Comparison of ENCODE assay signal across 8 mouse cellular contexts in genomic region chr9:88482230-88482828, GRCm38 (mm10). TPM values are rescaled to one million over a fixed set of nuclear protein-coding genes. Genes with fewer than 3 reads are reported as not detected.
DNase-seq lines count a peak whose midpoint lies in the region; ATAC-seq lines count a peak whose summit lies in the region.
"Not testable (repeated sequence)": the region's sequence is repeated elsewhere in the genome, so short reads cannot be mapped to it uniquely, and the experiment has no call there.

Syncrip (minus strand) TSS chr9:88482574.

- peak; percentile 99 for DNase-seq in Muller cell, postnatal 12 days (ENCODE audit: inconsistent ontology term)
- peak; percentile 92 for DNase-seq in cerebellum, adult 9-11 months
- DNase-seq in frontal cortex, postnatal 10 days (ENCODE audit: low spot score in 2 of 2): peak; percentile 91 to 92
- peak; percentile 93 to 95 for DNase-seq in layer of hippocampus, postnatal 14 days (ENCODE audit: low spot score in 2 of 2)
- peak; percentile 93 for DNase-seq in lung, postnatal 14 days
- peak; percentile 88 for DNase-seq in retina, adult 2 months (ENCODE audit: low read depth, low spot score)
- DNase-seq in thymus, postnatal 36 days: peak; percentile 92 to 94

- H3K9me3 ChIP-seq in hindbrain, embryonic 12.5 days (replicated peaks): not testable (repeated sequence)

- H3K4me2 ChIP-seq in hindbrain, embryonic 12.5 days (replicated peaks): peak within 1 kb of the TSS; percentile 77

- not testable (repeated sequence) for H3K27me3 ChIP-seq in hindbrain, embryonic 12.5 days

- H3K36me3 ChIP-seq in hindbrain, embryonic 12.5 days: not testable (repeated sequence)

- peaks cover 12% of the 10 kb centered on the region for H3K4me1 ChIP-seq in hindbrain, embryonic 12.5 days

- peak within 1 kb of the TSS; percentile 100 for H3K4me3 ChIP-seq in hindbrain, embryonic 12.5 days

- ATAC-seq in hindbrain, embryonic 12.5 days (ENCODE audit: low FRiP score): peak; percentile 97

- peak within 1 kb of the TSS; percentile 99 for H3K9ac ChIP-seq in hindbrain, embryonic 12.5 days

- H3K27ac ChIP-seq in hindbrain, embryonic 12.5 days: peak within 1 kb of the TSS; percentile 100

- under 1% methylated on average over 39 of the region's 68 CpGs for WGBS in hindbrain, embryonic 12.5 days

RNA-seq across cellular contexts. Expression of gene Syncrip, which starts in this region (rescaled TPM):
- 119 and 122 TPM in 2 replicates for polyA plus RNA-seq in hindbrain, embryonic 12.5 days (2016; fragmentation: Nextera tagmentation; extraction: Ambion mirVana)
- 10 to 100 TPM; 77.9 to 81.8 TPM for total RNA-seq in layer of hippocampus, postnatal 14 days (2021)

Comparison
In these comparisons a context has a peak if more than half of its experiments do, and no peak if none do; other contexts are left out.
1. Peak in every context shown above with its lines: DNase-seq, ATAC-seq, H3K4me3 ChIP-seq and H3K27ac ChIP-seq.